Mouse (Mus musculus) forebrain, embryonic 13.5 days (tissue): ENCODE measurements around the gene Sel1l3. TPM values are rescaled to one million over a fixed set of nuclear protein-coding genes. Genes with fewer than 3 reads are reported as not detected.
A peak's percentile ranks its signal among the peaks of the same experiment; 100 is the strongest.

Experiments
- ATAC-seq: fragments of 200-750 bp; cut with Nextera tagmentation; 2 replicates; pipeline ENCODE4 v1.8.0; 2017
- H3K27ac ChIP-seq: fragments of 300-500 bp; sonication (generic); 2 replicates; pipeline ENCODE4 v1.5.1; 2015; ENCODE audit warnings: inconsistent platforms, mild to moderate bottlenecking, moderate library complexity
- H3K27me3 ChIP-seq: fragments of 300-500 bp; sonication (generic); 2 replicates; pipeline ENCODE4 v1.6.1; 2015; ENCODE audit warnings: mild to moderate bottlenecking, inconsistent platforms
- H3K36me3 ChIP-seq: fragments of 300-500 bp; sonication (generic); 2 replicates; pipeline ENCODE4 v1.6.1; 2015; ENCODE audit warnings: mild to moderate bottlenecking, inconsistent platforms; ENCODE audit not compliant: poor library complexity, severe bottlenecking
- H3K4me1 ChIP-seq: fragments of 300-500 bp; sonication (generic); 2 replicates; pipeline ENCODE4 v1.6.1; 2015; ENCODE audit warnings: inconsistent platforms
- H3K4me2 ChIP-seq: fragments of 300-500 bp; sonication (generic); 2 replicates; pipeline ENCODE4 v1.6.1; 2015; ENCODE audit warnings: inconsistent platforms, mild to moderate bottlenecking, moderate library complexity
- H3K4me3 ChIP-seq: fragments of 300-500 bp; sonication (generic); 2 replicates; pipeline ENCODE4 v1.5.1; 2015; ENCODE audit warnings: mild to moderate bottlenecking, inconsistent platforms
- H3K9ac ChIP-seq: fragments of 300-500 bp; sonication (generic); 2 replicates; pipeline ENCODE4 v1.6.1; 2015; ENCODE audit warnings: mild to moderate bottlenecking, inconsistent platforms
- H3K9me3 ChIP-seq: fragments of 300-500 bp; sonication (generic); replicated peaks from 2 replicates; pipeline ENCODE4 v1.6.1; 2016; ENCODE audit warnings: inconsistent platforms
- WGBS: fragments of 180-500 bp; shearing (Covaris S2); methylation state at CpG from one replicate; pipeline ENCODE4 v1.1.7; 2015; 5-methylcytosine and 5-hydroxymethylcytosine counted together
- polyA plus RNA-seq: library from polyadenylated mRNA; unstranded; fragments of >200 nt; fragmentation: Nextera tagmentation; extraction: Ambion mirVana; gene quantifications from 2 replicates; pipeline ENCODE4 v1.2.1, GENCODE M21; 2015

Sel1l3 gene
- polyA plus RNA-seq, 1 experiment from 2014 or later = 8.5 TPM

- no peak for ATAC-seq
- H3K9ac ChIP-seq = no peak overlapping the region
- no peaks in the 10 kb centered on the region for H3K27me3 ChIP-seq
- H3K27ac ChIP-seq = no peak overlapping the region
- peaks cover 12% of the 10 kb centered on the region for H3K4me1 ChIP-seq
- no peak overlapping the region for H3K4me2 ChIP-seq
- no peak overlapping the region for H3K4me3 ChIP-seq
- 92% methylated on average over 2 of the region's 2 CpGs for WGBS
- H3K9me3 ChIP-seq = no peaks in the 10 kb centered on the region
- peaks cover 13% of the 10 kb centered on the region; the same call in 1 of the 2 replicates for H3K36me3 ChIP-seq
These were observed 79.7 kb downstream of the Sel1l3 start for GRCm38 (mm10) chr5:53134003-53134402.

- ATAC-seq = no peak
- peaks cover 7% of the 10 kb centered on the region; the same call in 1 of the 2 replicates for H3K36me3 ChIP-seq
- H3K4me1 ChIP-seq = peaks cover 31% of the 10 kb centered on the region
- H3K27me3 ChIP-seq = peaks cover 7% of the 10 kb centered on the region; the same call in 1 of the 2 replicates
- no peak overlapping the region for H3K4me2 ChIP-seq
- no peaks in the 10 kb centered on the region for H3K9me3 ChIP-seq
- no peak overlapping the region for H3K9ac ChIP-seq
- H3K4me3 ChIP-seq = no peak overlapping the region
- H3K27ac ChIP-seq = no peak overlapping the region
- 65% methylated on average over 4 of the region's 4 CpGs for WGBS
These were observed 89.0 kb downstream of the Sel1l3 start for GRCm38 (mm10) chr5:53124701-53125100.

- peaks cover 7% of the 10 kb centered on the region; the same call in 1 of the 2 replicates for H3K27me3 ChIP-seq
- H3K9ac ChIP-seq = no peak overlapping the region
- no peak overlapping the region for H3K4me3 ChIP-seq
- peaks cover 7% of the 10 kb centered on the region; the same call in 1 of the 2 replicates for H3K36me3 ChIP-seq
- H3K9me3 ChIP-seq = no peaks in the 10 kb centered on the region
- H3K27ac ChIP-seq = no peak overlapping the region
- H3K4me1 ChIP-seq = peaks cover 39% of the 10 kb centered on the region
- 14% methylated on average over 10 of the region's 10 CpGs for WGBS
- peak; percentile 88 for ATAC-seq
- H3K4me2 ChIP-seq = no peak overlapping the region
These were observed 90.0 kb downstream of the Sel1l3 start for GRCm38 (mm10) chr5:53123525-53124286.

- Histone ChIP-seq H3K9me3 (no peaks in the 10 kb centered on the region), H3K9ac (no peak overlapping the region), H3K36me3 (peaks cover 19% of the 10 kb centered on the region; the same call in 1 of the 2 replicates), H3K4me3 (no peak overlapping the region), H3K27me3 (peaks cover 14% of the 10 kb centered on the region; the same call in 1 of the 2 replicates), H3K27ac (peak overlapping the region; percentile 53; the same call in 1 of the 2 replicates), H3K4me1 (peaks cover 51% of the 10 kb centered on the region), H3K4me2 (no peak overlapping the region)
- WGBS = 20% methylated on average over 3 of the region's 3 CpGs
- ATAC-seq = no peak
These were observed 94.0 kb downstream of the Sel1l3 start for GRCm38 (mm10) chr5:53119689-53120088.

GRCm38 (mm10) chr5:53118212-53118611, 95.5 kb downstream of the Sel1l3 start:
- peaks cover 39% of the 10 kb centered on the region for H3K4me1 ChIP-seq
- peaks cover 25% of the 10 kb centered on the region for H3K36me3 ChIP-seq
- H3K9ac ChIP-seq = no peak overlapping the region
- WGBS = 24% methylated on average over 8 of the region's 8 CpGs
- no peak overlapping the region for H3K4me2 ChIP-seq
- ATAC-seq = no peak; the same call in 1 of the 2 replicates
- no peaks in the 10 kb centered on the region; the same call in 1 of the 2 replicates for H3K9me3 ChIP-seq
- H3K4me3 ChIP-seq = no peak overlapping the region
- H3K27ac ChIP-seq = peak overlapping the region; percentile 0; the same call in 1 of the 2 replicates
- peaks cover 14% of the 10 kb centered on the region; the same call in 1 of the 2 replicates for H3K27me3 ChIP-seq

- peaks cover 8% of the 10 kb centered on the region; the same call in 1 of the 2 replicates for H3K27me3 ChIP-seq
- 71% methylated on average over 12 of the region's 12 CpGs for WGBS
- no peak overlapping the region for H3K4me2 ChIP-seq
- peaks cover 22% of the 10 kb centered on the region for H3K36me3 ChIP-seq
- H3K9me3 ChIP-seq = no peaks in the 10 kb centered on the region; the same call in 1 of the 2 replicates
- no peak overlapping the region for H3K27ac ChIP-seq
- H3K4me3 ChIP-seq = no peak overlapping the region
- H3K4me1 ChIP-seq = peaks cover 34% of the 10 kb centered on the region
- no peak for ATAC-seq
- no peak overlapping the region for H3K9ac ChIP-seq
These were observed 99.0 kb downstream of the Sel1l3 start for GRCm38 (mm10) chr5:53114616-53115267.

GRCm38 (mm10) chr5:53112942-53113341, 100.8 kb downstream of the Sel1l3 start:
- no peak for ATAC-seq
- no peaks in the 10 kb centered on the region; the same call in 1 of the 2 replicates for H3K9me3 ChIP-seq
- peaks cover 8% of the 10 kb centered on the region; the same call in 1 of the 2 replicates for H3K27me3 ChIP-seq
- WGBS = 96% methylated on average over 5 of the region's 5 CpGs
- no peak overlapping the region for H3K9ac ChIP-seq
- peaks cover 19% of the 10 kb centered on the region for H3K4me1 ChIP-seq
- H3K4me2 ChIP-seq = no peak overlapping the region
- no peak overlapping the region for H3K4me3 ChIP-seq
- no peak overlapping the region for H3K27ac ChIP-seq
- H3K36me3 ChIP-seq = peaks cover 22% of the 10 kb centered on the region

GRCm38 (mm10) chr5:53111036-53111435, 102.7 kb downstream of the Sel1l3 start:
- 52% methylated on average over 5 of the region's 5 CpGs for WGBS
- no peak for ATAC-seq
- Histone ChIP-seq H3K27ac (no peak overlapping the region), H3K4me3 (no peak overlapping the region), H3K27me3 (peaks cover 3% of the 10 kb centered on the region; the same call in 1 of the 2 replicates), H3K9me3 (no peaks in the 10 kb centered on the region; the same call in 1 of the 2 replicates), H3K36me3 (peaks cover 13% of the 10 kb centered on the region), H3K4me1 (peaks cover 18% of the 10 kb centered on the region), H3K9ac (no peak overlapping the region), H3K4me2 (no peak overlapping the region)

- 51% methylated on average over 4 of the region's 4 CpGs for WGBS
- no peak overlapping the region for H3K9ac ChIP-seq
- ATAC-seq = no peak
- no peak overlapping the region for H3K4me2 ChIP-seq
- H3K27me3 ChIP-seq = no peaks in the 10 kb centered on the region
- no peak overlapping the region for H3K27ac ChIP-seq
- peaks cover 17% of the 10 kb centered on the region for H3K4me1 ChIP-seq
- no peaks in the 10 kb centered on the region; the same call in 1 of the 2 replicates for H3K9me3 ChIP-seq
- peaks cover 11% of the 10 kb centered on the region for H3K36me3 ChIP-seq
- no peak overlapping the region for H3K4me3 ChIP-seq
These were observed 103.5 kb downstream of the Sel1l3 start for GRCm38 (mm10) chr5:53110225-53110624.

GRCm38 (mm10) chr5:53108668-53109067, 105.1 kb downstream of the Sel1l3 start:
- Histone ChIP-seq H3K4me1 (peaks cover 13% of the 10 kb centered on the region), H3K27ac (no peak overlapping the region), H3K9me3 (no peaks in the 10 kb centered on the region; the same call in 1 of the 2 replicates), H3K4me2 (no peak overlapping the region), H3K4me3 (no peak overlapping the region), H3K27me3 (0 out of 2 replicates have a peak, but pooled peaks cover 2% of the 10 kb centered on the region), H3K36me3 (peaks cover 7% of the 10 kb centered on the region), H3K9ac (no peak overlapping the region)
- ATAC-seq = no peak
- WGBS = 84% methylated on average over 1 of the region's 1 CpGs

- WGBS = 83% methylated on average over 9 of the region's 9 CpGs
- no peak overlapping the region for H3K4me2 ChIP-seq
- no peak overlapping the region for H3K27ac ChIP-seq
These were observed 105.7 kb downstream of the Sel1l3 start for GRCm38 (mm10) chr5:53108026-53108425.

GRCm38 (mm10) chr5:53106731-53107130, 107.0 kb downstream of the Sel1l3 start:
- Histone ChIP-seq H3K9me3 (no peaks in the 10 kb centered on the region), H3K27me3 (0 out of 2 replicates have a peak, but pooled peaks cover 2% of the 10 kb centered on the region), H3K4me2 (no peak overlapping the region), H3K9ac (no peak overlapping the region), H3K4me3 (no peak overlapping the region), H3K27ac (no peak overlapping the region), H3K36me3 (no peaks in the 10 kb centered on the region; the same call in 1 of the 2 replicates), H3K4me1 (peaks cover 13% of the 10 kb centered on the region)
- ATAC-seq = no peak
- 66% methylated on average over 4 of the region's 4 CpGs for WGBS

More at GRCm38 (mm10) chr5:53108026-53108425, 105.7 kb downstream of the Sel1l3 start:
- 0 out of 2 replicates have a peak, but pooled peaks cover 2% of the 10 kb centered on the region for H3K27me3 ChIP-seq
- peaks cover 13% of the 10 kb centered on the region for H3K4me1 ChIP-seq
- no peak overlapping the region for H3K9ac ChIP-seq
- H3K9me3 ChIP-seq = no peaks in the 10 kb centered on the region; the same call in 1 of the 2 replicates
- peaks cover 3% of the 10 kb centered on the region for H3K36me3 ChIP-seq
- no peak overlapping the region for H3K4me3 ChIP-seq
- no peak for ATAC-seq
